Mouse (Mus musculus): ENCODE results near the gene Mroh8. TPM values are rescaled to one million over a fixed set of nuclear protein-coding genes. Genes with fewer than 3 reads are reported as not detected.

Gene Mroh8
- not detected for polyA plus RNA-seq (2017; shearing (Covaris generic))

GRCm38 (mm10) chr2:157279416-157279800 is at the start of gene Mroh8:
Mroh8 (minus strand) TSS chr2:157279549.
- ATAC-seq = peak; percentile 22

GRCm38 (mm10) chr2:157328570-157328969 is 49.2 kb upstream of the Mroh8 start:
- ATAC-seq = no peak

GRCm38 (mm10) chr2:157328106-157328505 is 48.8 kb upstream of the Mroh8 start:
- no peak for ATAC-seq

- ATAC-seq = no peak
These were observed 45.9 kb upstream of the Mroh8 start for GRCm38 (mm10) chr2:157325238-157325637.

- no peak for ATAC-seq
These were observed 42.8 kb upstream of the Mroh8 start for GRCm38 (mm10) chr2:157322029-157322766.

GRCm38 (mm10) chr2:157320886-157321285 is 41.5 kb upstream of the Mroh8 start:
- no peak for ATAC-seq

GRCm38 (mm10) chr2:157320135-157320534 is 40.8 kb upstream of the Mroh8 start:
- ATAC-seq = no peak

- no peak for ATAC-seq
These were observed 37.9 kb upstream of the Mroh8 start for GRCm38 (mm10) chr2:157317220-157317619.

GRCm38 (mm10) chr2:157316358-157316933 is 37.1 kb upstream of the Mroh8 start:
- ATAC-seq = no peak

GRCm38 (mm10) chr2:157315486-157315885 is 36.1 kb upstream of the Mroh8 start:
- no peak for ATAC-seq

GRCm38 (mm10) chr2:157314310-157314709 is 35.0 kb upstream of the Mroh8 start:
- no peak for ATAC-seq

- no peak for ATAC-seq
These were observed 34.4 kb upstream of the Mroh8 start for GRCm38 (mm10) chr2:157313718-157314117.

- ATAC-seq = no peak
These were observed 31.8 kb upstream of the Mroh8 start for GRCm38 (mm10) chr2:157310963-157311637.

- ATAC-seq = no peak
These were observed 30.3 kb upstream of the Mroh8 start for GRCm38 (mm10) chr2:157309611-157310010.

GRCm38 (mm10) chr2:157308273-157308917 is 29.0 kb upstream of the Mroh8 start:
- ATAC-seq = no peak

GRCm38 (mm10) chr2:157307715-157308265 is 28.4 kb upstream of the Mroh8 start:
- ATAC-seq = no peak

GRCm38 (mm10) chr2:157306091-157307032 is 27.0 kb upstream of the Mroh8 start:
- ATAC-seq = no peak

- no peak for ATAC-seq
These were observed 23.7 kb upstream of the Mroh8 start for GRCm38 (mm10) chr2:157303096-157303495.

- ATAC-seq = no peak
These were observed 20.7 kb upstream of the Mroh8 start for GRCm38 (mm10) chr2:157300051-157300450.

GRCm38 (mm10) chr2:157296105-157296689 is 16.8 kb upstream of the Mroh8 start:
- no peak for ATAC-seq

- ATAC-seq = peak; percentile 36
These were observed 12.7 kb upstream of the Mroh8 start for GRCm38 (mm10) chr2:157292093-157292492.

Data from activated CD4-positive, CD25-positive, alpha-beta regulatory T cell, adult 4 months (primary cell).